Mouse (Mus musculus) embryonic facial prominence, embryonic 12.5 days (tissue): ENCODE measurements at regions not wholly inside any gene's neighbourhood (a gene's known extent, or its start where the extent isn't known, plus 50 kb on each side); places are given as distances from the start of the nearest gene placed in this dataset.
A peak's percentile ranks its signal among the peaks of the same experiment; 100 is the strongest.

ENCODE experiments used
- ATAC-seq: fragments of 200-750 bp; cut with Nextera tagmentation; 2 replicates; pipeline ENCODE4 v1.8.0; 2017; ENCODE audit not compliant: insufficient number of reproducible peaks, insufficient read depth, low FRiP score, low TSS enrichment
- H3K27ac ChIP-seq: fragments of 300-500 bp; sonication (generic); 2 replicates; pipeline ENCODE4 v1.5.1; 2016; ENCODE audit warnings: mild to moderate bottlenecking
- H3K27me3 ChIP-seq: fragments of 300-500 bp; sonication (generic); 2 replicates; pipeline ENCODE4 v1.6.1; 2016; ENCODE audit warnings: mild to moderate bottlenecking, moderate library complexity
- H3K36me3 ChIP-seq: fragments of 300-500 bp; sonication (generic); 2 replicates; pipeline ENCODE4 v1.6.1; 2016; ENCODE audit warnings: mild to moderate bottlenecking
- H3K4me1 ChIP-seq: fragments of 300-500 bp; sonication (generic); 2 replicates; pipeline ENCODE4 v1.6.1; 2016
- H3K4me2 ChIP-seq: fragments of 300-500 bp; sonication (generic); replicated peaks from 2 replicates; pipeline ENCODE4 v1.6.1; 2016; ENCODE audit warnings: mild to moderate bottlenecking, moderate library complexity
- H3K4me3 ChIP-seq: fragments of 300-500 bp; sonication (generic); 2 replicates; pipeline ENCODE4 v1.5.1; 2016; ENCODE audit warnings: mild to moderate bottlenecking
- H3K9ac ChIP-seq: fragments of 300-500 bp; sonication (generic); 2 replicates; pipeline ENCODE4 v1.6.1; 2016; ENCODE audit warnings: mild to moderate bottlenecking, moderate library complexity
- H3K9me3 ChIP-seq: fragments of 300-500 bp; sonication (generic); 2 replicates; pipeline ENCODE4 v1.6.1; 2016; ENCODE audit warnings: mild to moderate bottlenecking, moderate library complexity
- WGBS: fragments of 180-500 bp; shearing (Covaris S2); methylation state at CpG from one replicate; pipeline ENCODE4 v1.1.7; 2016; 5-methylcytosine and 5-hydroxymethylcytosine counted together

GRCm38 (mm10) chr1:169313241-169313640 lies 218.0 kb downstream of the Nuf2 start:
- Histone ChIP-seq H3K36me3 (no peaks in the 10 kb centered on the region), H3K27me3 (no peaks in the 10 kb centered on the region), H3K4me3 (no peak overlapping the region), H3K4me2 (no peak overlapping the region), H3K9me3 (no peaks in the 10 kb centered on the region), H3K9ac (no peak overlapping the region), H3K27ac (no peak overlapping the region), H3K4me1 (no peaks in the 10 kb centered on the region)
- no peak for ATAC-seq
- WGBS: 71% methylated on average over 8 of the region's 8 CpGs

- 85% methylated on average over 5 of the region's 5 CpGs for WGBS
- H3K27ac ChIP-seq: no peak overlapping the region
- no peak overlapping the region for H3K4me3 ChIP-seq
- no peaks in the 10 kb centered on the region for H3K36me3 ChIP-seq
- no peak overlapping the region for H3K4me2 ChIP-seq
- no peak for ATAC-seq
- H3K9ac ChIP-seq: no peak overlapping the region
- no peaks in the 10 kb centered on the region for H3K4me1 ChIP-seq
- H3K27me3 ChIP-seq: no peaks in the 10 kb centered on the region
- H3K9me3 ChIP-seq: no peaks in the 10 kb centered on the region
Observed at GRCm38 (mm10) chr1:169283440-169283839, 247.8 kb downstream of the Nuf2 start.

- Histone ChIP-seq H3K9ac (no peak overlapping the region), H3K27ac (no peak overlapping the region), H3K27me3 (no peaks in the 10 kb centered on the region), H3K4me3 (no peak overlapping the region), H3K9me3 (no peaks in the 10 kb centered on the region), H3K4me2 (no peak overlapping the region), H3K4me1 (no peaks in the 10 kb centered on the region), H3K36me3 (no peaks in the 10 kb centered on the region)
- ATAC-seq: no peak
- WGBS: 65% methylated on average over 4 of the region's 4 CpGs
Observed at GRCm38 (mm10) chr1:169270750-169271149, 260.5 kb downstream of the Nuf2 start.

GRCm38 (mm10) chr1:169263984-169264660 lies 267.1 kb downstream of the Nuf2 start:
- no peaks in the 10 kb centered on the region for H3K9me3 ChIP-seq
- no peaks in the 10 kb centered on the region for H3K4me1 ChIP-seq
- no peaks in the 10 kb centered on the region for H3K36me3 ChIP-seq
- H3K27ac ChIP-seq: no peak overlapping the region
- H3K4me3 ChIP-seq: no peak overlapping the region
- WGBS: 58% methylated on average over 5 of the region's 5 CpGs
- no peak overlapping the region for H3K9ac ChIP-seq
- ATAC-seq: no peak
- H3K4me2 ChIP-seq: no peak overlapping the region
- no peaks in the 10 kb centered on the region for H3K27me3 ChIP-seq

GRCm38 (mm10) chr1:169254250-169254937 lies 276.9 kb downstream of the Nuf2 start:
- H3K4me2 ChIP-seq: no peak overlapping the region
- H3K36me3 ChIP-seq: no peaks in the 10 kb centered on the region
- H3K27ac ChIP-seq: peak overlapping the region; percentile 57; the same call in 1 of the 2 replicates
- H3K9ac ChIP-seq: no peak overlapping the region
- no peaks in the 10 kb centered on the region for H3K9me3 ChIP-seq
- H3K27me3 ChIP-seq: no peaks in the 10 kb centered on the region
- 29% methylated on average over 7 of the region's 7 CpGs for WGBS
- 0 out of 2 replicates have a peak, but pooled peaks cover 9% of the 10 kb centered on the region for H3K4me1 ChIP-seq
- no peak overlapping the region for H3K4me3 ChIP-seq
- no peak for ATAC-seq

DNA sequence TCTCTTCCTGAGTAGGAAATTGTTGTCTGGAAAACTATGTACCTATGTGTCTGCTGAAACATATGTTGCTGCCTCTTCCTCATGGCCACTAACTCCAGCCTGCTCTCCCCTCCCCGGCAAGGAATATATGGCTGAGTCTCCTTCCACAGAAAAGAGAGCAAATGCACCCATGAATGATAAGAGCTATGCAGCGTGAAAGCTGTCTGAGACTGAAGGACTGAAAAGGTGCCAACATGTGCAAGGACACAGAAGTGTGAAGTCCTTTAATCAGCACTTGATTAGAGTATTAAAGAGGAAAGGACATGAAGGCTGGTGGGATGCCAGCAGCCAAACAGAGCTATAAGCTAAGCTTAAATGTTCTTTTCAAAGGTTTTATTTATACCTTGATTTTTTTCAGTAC lies 279.1 kb downstream of the Nuf2 start:
- Histone ChIP-seq H3K27me3 (no peaks in the 10 kb centered on the region), H3K9ac (no peak overlapping the region), H3K9me3 (no peaks in the 10 kb centered on the region), H3K36me3 (no peaks in the 10 kb centered on the region), H3K27ac (no peak overlapping the region), H3K4me2 (no peak overlapping the region), H3K4me1 (0 out of 2 replicates have a peak, but pooled peaks cover 9% of the 10 kb centered on the region), H3K4me3 (no peak overlapping the region)
- WGBS: 85% methylated on average over 2 of the region's 2 CpGs
- no peak for ATAC-seq

DNA sequence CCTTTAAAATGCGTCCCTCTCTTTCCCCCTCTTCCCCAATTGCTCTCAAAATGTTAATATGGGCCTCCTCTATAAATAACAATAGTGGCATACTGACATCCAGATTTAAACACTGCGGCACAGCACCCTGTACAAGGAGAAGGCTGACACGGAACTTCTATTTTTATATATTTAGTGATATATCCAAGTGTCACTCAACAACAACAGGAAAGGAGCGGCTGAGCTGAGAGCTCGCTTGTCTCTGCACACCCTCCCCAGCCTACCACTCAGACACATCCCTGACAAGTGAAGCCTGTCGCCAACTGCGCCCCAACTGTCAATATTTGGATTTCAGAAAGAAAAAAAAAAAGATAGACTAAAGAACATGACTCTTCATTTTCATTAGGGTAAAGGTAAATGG lies 282.2 kb downstream of the Nuf2 start:
- 89% methylated on average over 7 of the region's 7 CpGs for WGBS

DNA sequence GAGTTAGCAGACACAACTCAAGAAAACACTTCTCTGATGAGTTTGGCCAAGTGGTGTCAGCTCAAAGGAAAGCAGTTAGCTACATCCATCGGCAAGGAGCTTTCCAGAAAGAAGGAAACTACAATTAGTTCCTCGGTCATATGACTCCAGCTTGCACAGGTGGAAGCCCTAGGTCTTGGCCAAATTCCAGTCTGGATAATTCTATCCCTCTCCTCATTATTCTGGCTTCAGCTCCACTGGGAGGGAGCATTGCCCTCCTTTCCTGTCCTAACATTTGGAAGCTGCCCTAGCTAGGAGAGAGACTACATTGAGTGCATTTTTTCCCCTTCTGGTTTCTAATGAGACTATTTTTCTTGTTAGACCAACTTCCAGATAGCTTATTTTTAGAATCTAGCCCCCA lies 290.9 kb downstream of the Nuf2 start:
- Histone ChIP-seq H3K9ac (no peak overlapping the region), H3K36me3 (no peaks in the 10 kb centered on the region), H3K27me3 (no peaks in the 10 kb centered on the region), H3K4me2 (no peak overlapping the region), H3K27ac (no peak overlapping the region), H3K9me3 (no peaks in the 10 kb centered on the region), H3K4me3 (no peak overlapping the region), H3K4me1 (peaks cover 22% of the 10 kb centered on the region)
- WGBS: 55% methylated on average over 2 of the region's 2 CpGs
- no peak for ATAC-seq

More for the DNA sequence above, 282.2 kb downstream of the Nuf2 start:
- no peak overlapping the region for H3K27ac ChIP-seq
- H3K4me1 ChIP-seq: no peaks in the 10 kb centered on the region
- H3K36me3 ChIP-seq: no peaks in the 10 kb centered on the region
- H3K9me3 ChIP-seq: no peaks in the 10 kb centered on the region
- H3K4me2 ChIP-seq: no peak overlapping the region
- H3K4me3 ChIP-seq: no peak overlapping the region
- H3K27me3 ChIP-seq: no peaks in the 10 kb centered on the region
- H3K9ac ChIP-seq: no peak overlapping the region
- no peak for ATAC-seq

- Histone ChIP-seq H3K4me2 (peak overlapping the region; percentile 35), H3K9ac (no peak overlapping the region), H3K9me3 (no peaks in the 10 kb centered on the region), H3K4me1 (peaks cover 25% of the 10 kb centered on the region), H3K36me3 (no peaks in the 10 kb centered on the region), H3K27me3 (no peaks in the 10 kb centered on the region), H3K27ac (no peak overlapping the region), H3K4me3 (no peak overlapping the region)
- 0 out of 2 replicates have a peak, but pooled peaks have one; percentile 41 for ATAC-seq
- 12% methylated on average over 16 of the region's 16 CpGs for WGBS
Observed at GRCm38 (mm10) chr1:169238671-169239090, 292.6 kb downstream of the Nuf2 start.

GRCm38 (mm10) chr1:169235276-169235681 lies 296.0 kb downstream of the Nuf2 start:
- no peaks in the 10 kb centered on the region for H3K9me3 ChIP-seq
- peaks cover 22% of the 10 kb centered on the region for H3K4me1 ChIP-seq
- no peak overlapping the region for H3K4me3 ChIP-seq
- WGBS: 8% methylated on average over 2 of the region's 2 CpGs
- H3K27ac ChIP-seq: no peak overlapping the region
- no peak for ATAC-seq
- H3K4me2 ChIP-seq: no peak overlapping the region
- H3K36me3 ChIP-seq: no peaks in the 10 kb centered on the region
- no peak overlapping the region for H3K9ac ChIP-seq
- H3K27me3 ChIP-seq: no peaks in the 10 kb centered on the region

DNA sequence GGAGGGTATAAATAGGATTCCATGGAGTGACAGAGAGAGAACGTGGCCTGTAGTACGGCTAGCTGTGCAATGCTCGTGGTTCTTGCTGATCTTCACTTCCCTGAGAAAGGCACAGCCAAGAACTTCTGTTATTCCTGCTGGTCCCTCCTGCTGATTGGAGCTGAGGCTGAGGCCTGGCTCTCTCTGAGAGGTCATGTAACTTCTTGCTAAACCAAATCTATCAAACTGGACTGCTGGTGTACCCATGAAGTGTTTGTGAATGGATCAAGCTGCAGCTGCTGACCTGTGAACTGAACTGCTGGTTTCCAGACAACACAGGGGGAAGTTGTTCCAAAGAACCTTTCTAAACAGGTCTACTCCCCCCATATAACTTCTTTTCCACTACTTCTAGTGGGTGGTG lies 297.9 kb downstream of the Nuf2 start:
- 80% methylated on average over 3 of the region's 3 CpGs for WGBS
- peaks cover 14% of the 10 kb centered on the region for H3K4me1 ChIP-seq
- H3K27ac ChIP-seq: no peak overlapping the region

DNA sequence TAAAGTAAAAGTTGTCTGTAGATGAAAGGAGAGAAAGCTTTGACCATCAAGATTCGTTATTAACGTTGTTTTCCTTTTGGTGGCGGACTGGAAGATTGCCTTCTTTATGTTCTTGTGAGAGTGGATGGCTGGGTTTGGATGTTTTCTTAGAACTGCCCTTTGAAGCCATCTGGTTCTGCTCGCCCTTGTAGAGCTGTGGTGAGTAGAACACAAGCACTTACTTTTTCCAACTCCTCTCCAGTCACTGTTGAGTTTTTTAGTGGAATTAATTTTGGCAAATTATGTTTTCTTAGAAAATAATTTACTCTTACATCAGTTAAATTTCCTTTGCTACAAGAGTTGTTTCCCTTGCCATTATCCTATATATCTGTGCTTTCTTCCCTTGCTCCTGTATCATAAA lies 301.2 kb downstream of the Nuf2 start:
- Histone ChIP-seq H3K4me1 (0 out of 2 replicates have a peak, but pooled peaks cover under 1% of the 10 kb centered on the region), H3K4me2 (no peak overlapping the region), H3K4me3 (no peak overlapping the region), H3K9ac (no peak overlapping the region), H3K27ac (no peak overlapping the region), H3K27me3 (no peaks in the 10 kb centered on the region), H3K36me3 (no peaks in the 10 kb centered on the region), H3K9me3 (no peaks in the 10 kb centered on the region)
- ATAC-seq: no peak
- 51% methylated on average over 4 of the region's 4 CpGs for WGBS

More for the DNA sequence above, 297.9 kb downstream of the Nuf2 start:
- H3K4me3 ChIP-seq: no peak overlapping the region
- H3K4me2 ChIP-seq: no peak overlapping the region
- H3K27me3 ChIP-seq: no peaks in the 10 kb centered on the region
- H3K9me3 ChIP-seq: no peaks in the 10 kb centered on the region
- no peaks in the 10 kb centered on the region for H3K36me3 ChIP-seq
- H3K9ac ChIP-seq: no peak overlapping the region
- no peak for ATAC-seq
